Mouse (Mus musculus) skeletal muscle tissue, adult 2 months (tissue): ENCODE results near the gene Tmem51.
A peak's percentile ranks its signal among the peaks of the same experiment; 100 is the strongest.

Experiments used
- DNase-seq: peaks from one replicate; pipeline ENCODE4 v3.0.0-alpha.2; 2012; ENCODE audit warnings: low read depth, low spot score

Tmem51 gene

DNA sequence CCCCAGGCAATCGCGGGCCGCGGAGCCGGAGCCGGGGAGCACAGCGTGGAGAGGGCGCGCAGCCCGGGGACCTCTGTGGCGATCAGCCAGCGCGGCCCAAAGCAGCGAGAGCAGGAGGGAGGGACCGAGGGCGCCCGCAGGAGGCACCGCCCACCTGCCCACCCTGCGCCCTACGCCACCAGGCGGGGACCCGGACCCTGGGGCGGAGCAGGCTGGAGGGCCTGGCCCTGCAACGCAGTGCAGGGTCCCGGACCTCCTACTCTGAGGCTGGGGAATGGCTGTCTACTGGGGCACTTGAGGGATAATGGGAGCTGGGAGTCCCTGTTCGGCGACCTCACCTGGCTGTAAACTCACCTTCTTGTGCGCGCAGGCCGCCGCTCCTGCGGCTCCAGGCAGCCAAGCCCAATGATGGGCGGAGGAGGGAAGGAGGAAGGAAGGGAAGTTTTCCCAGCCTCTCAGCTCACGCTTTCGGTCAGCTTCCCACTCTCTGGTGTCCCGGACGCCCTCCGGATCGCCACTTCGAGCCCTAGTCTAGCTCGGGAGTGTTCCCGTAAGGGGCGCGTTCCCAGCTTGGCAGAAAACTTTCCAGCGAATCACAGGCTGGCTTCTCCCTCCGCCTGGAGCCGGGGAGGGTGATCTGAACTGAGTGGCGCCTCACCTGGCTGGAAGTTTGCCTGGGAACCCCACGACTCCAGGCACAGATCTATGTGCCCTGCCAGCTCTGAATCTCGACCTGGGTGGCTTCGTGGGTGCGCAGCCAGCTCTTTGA lies at the start of gene Tmem51:
Gene Tmem51 (minus strand): TSS at position 174 of the 769 bp plus-strand sequence.
- DNase-seq: no peak

DNA sequence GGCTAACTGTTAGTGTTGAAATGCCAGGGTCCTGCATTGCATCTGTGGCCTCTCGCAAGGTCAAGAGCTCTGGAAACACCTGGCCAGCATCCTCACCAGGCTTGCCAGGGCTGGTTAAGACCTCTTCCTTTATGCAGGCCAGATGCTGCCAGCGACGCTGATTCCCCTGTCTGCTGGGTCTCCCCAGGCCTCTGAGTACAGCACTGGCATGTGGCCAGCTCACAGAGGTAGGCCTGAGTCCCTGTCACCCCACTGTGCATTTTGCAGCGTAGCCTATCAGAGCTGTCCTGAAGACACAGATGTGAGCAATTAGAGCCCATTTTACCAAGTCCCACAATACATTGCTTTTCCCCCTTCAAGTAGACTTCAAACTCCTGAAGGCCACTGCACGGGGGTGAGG lies 46.1 kb upstream of the Tmem51 start:
- DNase-seq: no peak

DNA sequence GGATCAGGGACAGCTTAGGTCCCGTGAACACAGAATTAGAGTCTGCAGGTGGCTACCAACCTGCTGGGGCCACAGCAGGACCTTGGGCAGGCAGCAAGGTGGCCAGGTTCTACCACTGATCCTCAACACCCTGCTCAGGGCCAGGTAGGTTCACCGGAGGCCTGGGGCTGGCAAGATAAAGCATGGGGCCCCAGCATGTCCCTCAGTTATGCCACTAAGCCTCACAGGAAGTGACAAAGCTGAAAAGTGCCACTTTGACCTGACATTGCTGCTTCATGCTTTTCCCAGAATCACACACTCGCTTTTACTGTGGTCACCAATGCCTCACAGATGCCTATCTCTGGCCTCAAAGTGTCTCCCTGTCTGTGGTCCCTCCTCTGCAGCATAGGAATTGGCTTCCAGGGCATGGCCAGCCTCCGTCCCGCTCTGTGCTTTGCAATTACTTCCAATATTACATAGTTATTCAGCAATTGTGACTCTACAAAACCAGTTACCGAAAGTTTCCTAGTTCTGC lies 43.2 kb upstream of the Tmem51 start:
- DNase-seq: no peak

DNA sequence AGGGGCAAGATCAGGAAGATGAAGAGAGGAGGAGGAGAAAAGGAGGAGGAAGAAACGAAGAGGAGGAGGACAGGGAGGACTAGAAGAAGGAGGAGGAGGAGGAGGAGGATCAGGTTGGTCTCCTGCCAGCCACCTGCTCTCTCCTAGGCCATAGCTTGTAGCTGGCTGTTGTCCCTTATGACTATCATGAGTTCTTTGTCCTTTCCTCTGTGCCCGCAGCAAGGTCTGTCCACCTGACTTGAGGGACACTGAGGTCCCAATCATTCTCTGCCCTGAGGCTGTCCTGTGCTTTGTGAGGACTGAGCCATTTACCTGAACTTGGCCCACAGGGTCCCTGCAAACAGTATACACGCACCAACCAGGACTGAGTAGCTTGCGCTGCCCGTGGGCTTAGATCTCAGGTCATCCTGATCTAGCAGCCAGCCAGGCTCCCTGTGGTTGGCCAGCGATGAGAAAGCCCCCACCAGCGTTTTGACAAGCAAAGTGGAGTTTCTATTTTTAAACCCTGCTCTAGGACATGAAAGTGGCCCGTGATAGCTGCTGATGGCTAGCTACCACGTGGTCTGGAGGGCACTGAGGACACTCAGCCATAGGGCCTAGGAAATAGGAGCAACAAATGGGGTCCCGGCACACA lies 42.7 kb upstream of the Tmem51 start:
- DNase-seq: no peak

DNA sequence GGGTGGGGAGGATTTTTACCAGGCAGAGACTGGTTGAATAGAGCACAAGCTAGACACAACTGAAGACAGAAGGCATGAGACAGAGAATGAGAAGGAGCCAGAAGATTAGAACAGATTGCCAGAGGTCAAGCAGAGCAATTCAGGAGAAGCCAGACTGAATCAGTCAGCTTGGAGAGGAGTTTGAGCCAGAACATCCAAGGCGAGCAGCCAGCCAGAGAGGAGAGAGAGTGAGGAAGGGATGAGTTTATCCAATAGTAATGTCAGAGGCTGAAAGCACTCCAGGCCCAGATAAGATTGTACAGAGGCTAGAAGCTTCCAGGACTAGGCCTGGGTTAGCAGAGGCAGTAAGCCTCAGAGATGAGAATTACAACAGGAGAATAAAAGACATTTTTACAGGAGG lies 37.1 kb upstream of the Tmem51 start:
- no peak for DNase-seq

DNA sequence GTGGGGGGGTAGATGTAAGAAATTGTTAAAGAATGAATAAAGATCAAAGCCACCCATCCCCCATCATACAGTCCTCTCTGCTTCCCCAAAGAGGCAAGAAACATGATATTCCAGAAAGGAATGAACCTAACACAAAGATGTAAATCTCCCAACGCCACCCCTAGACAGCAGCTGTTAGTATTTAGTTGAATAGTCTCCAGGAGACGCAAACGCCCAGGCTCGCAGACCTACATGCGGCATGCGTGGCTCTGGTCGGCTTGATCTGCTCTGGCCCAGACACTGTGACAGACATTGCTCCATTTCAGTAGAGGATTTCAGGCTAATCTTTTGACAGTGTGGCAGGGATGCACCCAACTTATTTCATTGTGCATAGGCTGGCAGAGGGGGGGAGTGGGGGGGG lies 34.4 kb upstream of the Tmem51 start:
- no peak for DNase-seq

DNA sequence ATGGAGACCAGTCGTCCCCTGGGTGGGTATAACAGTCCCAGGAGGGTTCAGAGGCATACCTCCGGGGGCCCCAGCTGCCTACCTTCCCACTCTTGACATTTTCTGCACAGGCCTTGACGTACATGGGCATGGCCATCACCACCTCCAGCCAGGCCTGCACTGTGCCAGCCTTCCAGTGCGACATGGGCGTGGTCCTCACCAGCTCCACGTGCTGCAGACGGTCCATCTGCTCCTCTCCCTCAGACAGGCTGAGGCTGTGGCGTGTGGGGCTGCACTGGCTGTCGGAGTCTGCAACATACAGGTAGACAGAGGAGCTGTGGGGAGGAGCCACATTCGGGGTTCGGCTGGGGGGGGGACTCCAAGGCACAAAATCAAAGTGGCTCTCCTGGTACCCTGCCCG lies 33.9 kb upstream of the Tmem51 start:
- no peak for DNase-seq

DNA sequence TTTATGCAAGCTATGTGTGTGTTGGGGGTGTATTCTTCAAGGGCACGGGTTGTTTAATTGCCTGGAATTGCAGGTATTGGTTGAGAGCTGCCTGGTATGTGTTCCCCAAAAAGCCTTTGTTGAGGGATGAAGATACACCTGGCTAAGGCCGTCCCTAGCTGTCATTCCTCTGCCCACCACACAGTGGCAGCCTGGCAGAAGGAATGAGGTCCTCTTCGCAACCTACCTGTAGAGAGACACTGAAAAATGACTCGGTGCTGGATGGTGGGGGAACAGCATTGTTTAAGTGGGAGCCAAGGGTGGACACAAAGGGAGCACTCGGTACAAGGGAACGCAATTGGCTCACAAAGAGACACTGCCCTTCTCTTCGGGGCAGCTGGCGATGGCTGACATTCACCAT lies 29.2 kb upstream of the Tmem51 start:
- DNase-seq: no peak

DNA sequence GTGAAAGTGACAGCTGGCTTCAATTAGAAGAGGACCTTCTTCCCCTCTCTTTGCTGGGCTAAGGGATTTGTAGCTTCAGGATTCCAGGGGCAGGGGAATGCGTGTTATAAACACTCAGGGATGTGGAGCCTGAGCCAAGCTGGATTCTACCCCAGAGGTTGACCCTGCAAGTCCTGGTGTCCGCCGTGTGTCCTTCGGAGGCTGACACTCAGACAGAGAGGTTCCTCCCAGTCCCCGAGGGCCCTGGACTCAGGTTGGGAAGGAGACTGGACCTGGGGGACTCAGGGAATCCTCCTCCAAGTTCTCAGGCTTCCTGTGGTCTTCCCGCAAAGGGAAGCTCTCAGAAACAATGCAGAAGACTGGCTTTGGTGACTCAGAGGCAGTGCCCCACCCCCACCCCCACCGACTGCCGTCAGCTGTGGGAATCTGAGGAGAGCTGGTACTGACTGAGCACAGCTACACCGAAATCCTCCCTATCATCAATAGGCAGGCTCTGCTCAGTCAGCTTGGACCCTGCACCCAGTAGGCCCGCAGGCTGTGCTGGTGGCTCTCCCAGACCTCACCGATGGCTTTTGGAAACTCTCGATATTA lies 19.1 kb upstream of the Tmem51 start:
- DNase-seq: no peak

DNA sequence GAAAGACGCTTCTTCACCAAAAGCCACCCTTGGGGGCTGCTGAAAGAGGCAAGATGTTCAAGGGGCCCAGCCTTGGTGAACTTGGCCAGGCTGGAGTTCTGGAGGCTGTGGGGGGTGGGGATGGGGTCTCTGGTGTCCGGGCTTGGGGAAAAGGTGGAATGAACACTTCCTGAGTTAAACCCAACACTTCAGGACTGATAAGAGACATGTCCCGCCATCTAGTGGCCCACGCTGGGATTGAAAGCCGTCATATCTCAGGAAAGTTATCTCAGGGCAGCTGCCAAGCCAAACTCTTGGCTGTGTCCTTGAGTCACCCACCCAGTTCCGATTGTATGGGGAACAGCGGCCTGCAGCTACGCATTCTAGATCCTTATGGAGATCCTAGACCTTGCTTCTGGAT lies 14.2 kb upstream of the Tmem51 start:
- peak; percentile 58 for DNase-seq

DNA sequence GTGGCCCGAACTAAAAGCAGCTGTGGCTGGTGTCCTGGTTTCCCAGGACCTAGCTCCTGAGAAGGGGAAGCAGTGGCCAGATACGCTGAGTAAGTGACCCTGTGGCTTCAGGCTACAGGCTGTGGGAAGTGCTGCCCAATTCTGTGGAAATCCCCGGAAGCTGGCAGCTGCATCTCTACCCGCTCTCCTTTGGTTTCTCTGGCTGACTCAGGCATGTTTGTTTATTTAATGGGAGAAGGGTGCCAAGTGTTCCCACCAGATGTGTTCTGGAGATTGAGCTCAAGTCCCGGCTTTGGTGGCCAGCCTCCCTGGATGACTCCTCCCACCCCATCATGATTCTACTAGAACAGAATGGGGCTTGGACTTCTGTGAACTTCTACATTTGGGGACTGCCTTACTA lies 13.8 kb upstream of the Tmem51 start:
- peak; percentile 88 for DNase-seq

DNA sequence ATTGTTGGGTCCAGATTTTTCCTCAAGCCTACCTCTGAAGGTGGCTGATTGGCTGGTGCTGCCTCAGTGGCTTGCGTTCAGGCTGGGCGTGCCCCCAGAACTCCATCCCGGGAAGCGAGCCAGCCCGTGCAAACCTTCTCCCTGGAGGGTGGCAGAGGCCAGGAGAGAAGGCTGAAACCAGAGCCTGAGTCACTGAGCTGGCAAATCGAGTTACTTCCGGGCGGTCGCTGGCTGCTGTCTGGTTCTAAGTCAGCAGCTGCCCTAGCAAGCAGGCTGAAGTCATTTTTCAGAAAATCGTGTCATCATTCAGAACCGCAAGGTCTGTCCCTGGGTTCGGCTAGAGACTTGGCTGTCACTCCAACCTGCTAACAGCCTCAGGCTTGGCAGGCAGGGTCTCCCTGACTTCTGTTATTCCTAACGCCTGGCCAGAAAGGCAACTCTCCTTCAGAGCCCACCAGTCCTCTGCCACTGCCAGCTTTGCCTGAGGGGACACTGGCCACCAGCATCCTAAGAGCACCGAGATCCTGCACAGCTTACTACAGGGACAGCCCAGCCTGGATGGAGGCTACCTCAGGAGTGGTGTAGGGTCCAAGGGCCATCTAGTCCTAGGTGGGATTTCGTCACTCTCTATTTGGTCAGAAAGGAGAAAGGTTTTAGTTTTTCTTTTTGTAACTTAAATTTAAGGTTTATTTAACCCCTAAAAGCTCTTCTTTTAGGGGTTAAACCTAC lies 11.6 kb upstream of the Tmem51 start:
- DNase-seq: peak; percentile 90

DNA sequence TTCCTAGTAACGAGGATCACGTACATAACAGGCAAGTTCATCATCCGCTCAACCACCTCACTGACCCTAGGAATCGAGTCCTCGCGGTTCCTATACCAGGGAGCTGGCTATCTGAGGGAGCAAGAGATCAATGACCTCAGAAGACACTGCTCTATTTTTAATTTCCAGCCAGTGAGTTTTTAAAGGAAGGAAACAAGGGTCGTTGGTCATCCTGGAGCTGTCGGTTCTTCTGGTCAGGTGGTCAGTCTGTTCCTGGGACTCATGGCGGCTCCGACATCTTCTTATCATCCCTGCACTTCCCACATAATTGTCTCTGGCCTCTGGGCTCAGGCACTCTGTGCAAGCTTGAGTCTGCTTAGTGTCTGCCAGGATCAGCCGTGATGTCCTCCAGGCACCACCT lies 10.3 kb upstream of the Tmem51 start:
- DNase-seq: no peak

DNA sequence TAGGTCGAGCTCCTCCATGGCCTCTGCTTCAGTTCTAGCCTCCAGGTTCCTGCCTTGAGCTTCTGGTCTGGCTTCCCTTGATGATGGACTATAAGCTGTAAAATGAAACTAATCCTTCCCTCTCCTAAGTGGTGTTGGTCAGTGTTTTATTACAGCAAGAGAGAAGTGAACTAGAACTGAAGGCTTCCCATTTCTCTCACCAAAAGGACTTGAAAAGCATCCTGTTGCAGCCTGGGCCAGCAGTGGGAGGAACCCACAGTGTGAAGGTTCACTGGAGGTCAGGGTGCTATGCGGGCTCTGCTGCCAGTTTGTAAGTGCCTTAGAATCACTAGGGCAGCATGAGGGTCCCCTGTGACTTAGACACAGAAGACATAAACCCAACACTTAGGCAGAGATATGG lies 7.0 kb upstream of the Tmem51 start:
- no peak for DNase-seq

DNA sequence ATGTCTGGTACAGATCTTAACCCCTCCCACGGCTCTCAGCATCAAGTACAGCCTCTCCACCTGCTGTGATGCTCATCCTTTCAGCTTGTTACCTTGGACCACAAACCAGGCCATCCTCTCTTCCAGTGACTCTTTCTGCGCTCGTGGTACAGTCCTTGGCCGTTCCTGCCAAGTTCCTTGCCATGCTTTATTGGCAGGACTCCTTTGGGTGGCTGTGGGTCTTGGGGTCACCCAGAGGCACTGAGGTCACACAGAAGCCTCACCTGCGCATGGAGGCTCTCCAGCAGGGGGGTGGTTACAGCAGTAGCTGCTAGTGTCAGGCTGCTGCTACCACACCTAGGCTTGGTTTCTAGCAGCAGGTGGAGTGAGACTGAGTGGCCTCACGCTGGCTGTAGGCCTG lies 5.9 kb upstream of the Tmem51 start:
- no peak for DNase-seq

DNA sequence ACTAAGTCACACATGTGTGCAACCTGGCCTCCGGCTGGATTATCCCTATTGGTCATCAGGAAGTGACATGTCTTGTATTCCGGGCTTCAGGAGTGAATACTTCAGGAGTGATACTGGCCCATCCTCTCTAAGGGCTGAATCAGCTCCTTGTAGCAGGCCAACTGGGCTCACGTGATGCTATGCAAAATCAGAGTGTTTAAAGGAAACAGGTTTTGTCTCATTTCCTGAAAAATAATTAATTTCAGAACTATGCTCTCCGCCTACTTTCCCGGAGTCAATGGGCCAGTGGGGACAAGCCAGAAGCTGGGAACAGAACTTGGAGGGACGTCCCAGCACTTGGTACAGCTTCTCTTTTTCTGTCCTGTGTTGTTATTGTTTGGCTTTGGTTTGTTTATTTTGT lies 4.7 kb upstream of the Tmem51 start:
- no peak for DNase-seq

DNA sequence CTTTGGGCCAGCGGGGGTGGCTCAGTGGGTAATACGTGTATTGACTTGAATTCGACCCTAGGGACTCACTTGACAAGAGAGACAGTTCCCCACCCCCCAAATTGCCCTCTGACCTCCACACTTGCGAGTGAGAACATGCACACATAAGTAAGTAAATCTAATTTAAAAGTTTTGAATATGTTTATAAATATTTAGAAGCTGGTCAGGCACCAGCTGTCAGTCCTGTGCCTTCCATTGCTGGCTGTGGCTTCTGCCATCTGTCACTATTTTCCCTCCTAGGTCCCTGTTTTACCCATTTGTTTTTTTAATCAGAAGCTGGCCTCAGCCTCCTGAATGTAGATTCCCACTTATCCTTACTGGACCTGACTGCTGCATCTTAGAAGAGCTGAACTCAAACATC lies 4.3 kb upstream of the Tmem51 start:
- no peak for DNase-seq

DNA sequence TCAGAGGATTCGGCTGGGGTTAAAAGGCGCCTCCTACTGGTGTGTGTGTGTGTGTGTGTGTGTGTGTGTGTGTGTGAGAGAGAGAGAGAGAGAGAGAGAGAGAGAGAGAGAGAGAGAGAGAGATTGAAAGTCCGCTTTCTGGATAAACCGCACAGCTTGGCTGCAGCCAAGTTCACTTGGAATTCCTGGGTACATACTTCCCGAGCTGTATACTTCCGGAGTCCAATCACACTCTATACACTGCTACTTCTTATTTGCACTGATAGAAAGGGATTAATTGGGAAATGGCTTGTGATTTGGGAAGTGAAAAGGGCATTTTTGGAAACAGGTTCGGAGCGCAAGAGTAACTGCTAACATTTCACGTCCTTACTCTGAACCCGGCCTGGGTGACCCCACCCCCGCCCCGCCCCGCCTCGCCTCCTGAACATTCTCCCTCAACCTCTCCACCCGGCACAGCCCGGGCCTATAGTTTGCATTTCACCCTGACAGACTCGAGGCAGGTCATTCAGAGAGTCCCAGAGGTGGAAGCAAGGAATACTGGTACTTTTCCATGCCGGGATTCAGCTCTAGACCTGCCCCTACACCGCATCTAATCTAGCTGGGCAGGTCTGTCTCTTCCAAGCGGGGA lies 946 bp upstream of the Tmem51 start:
- DNase-seq: no peak

DNA sequence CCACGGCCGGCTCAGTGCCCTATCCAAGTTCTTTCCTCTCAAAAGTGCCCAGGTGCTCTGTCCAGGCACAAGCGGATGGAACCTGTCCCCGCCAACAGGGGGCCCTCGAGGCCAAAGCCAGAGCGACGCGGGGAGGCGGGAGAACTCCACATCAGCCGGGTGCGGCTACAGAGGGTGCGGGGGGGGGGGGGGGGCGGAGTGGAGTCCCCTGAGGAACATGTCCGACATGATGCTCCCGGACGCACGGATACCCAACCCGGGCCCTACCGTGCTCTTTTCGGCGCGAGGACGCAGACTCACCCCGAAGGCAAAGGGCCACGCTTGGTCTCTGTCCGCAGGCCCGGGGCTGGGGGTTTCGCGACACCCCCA lies 358 bp downstream of the Tmem51 start:
- DNase-seq: no peak

DNA sequence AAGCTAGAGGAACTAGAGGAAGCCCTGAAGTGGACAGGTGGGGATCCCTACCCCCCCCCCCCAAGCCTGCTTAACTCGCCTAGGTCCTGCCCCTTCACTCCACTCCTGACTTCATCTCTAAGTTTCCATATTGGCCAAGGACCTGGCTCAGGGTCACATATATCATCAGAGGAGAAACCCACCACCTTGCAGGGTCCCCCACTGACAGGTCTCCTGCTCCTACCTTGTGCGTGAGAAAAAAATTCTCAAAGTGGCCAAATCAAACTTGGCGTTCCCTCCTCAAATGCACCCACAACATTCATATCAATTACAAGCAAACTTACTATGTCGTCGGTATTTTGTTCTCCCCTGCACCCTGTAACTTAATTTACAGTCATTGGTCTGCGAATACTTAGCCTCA lies 911 bp downstream of the Tmem51 start:
- DNase-seq: no peak

DNA sequence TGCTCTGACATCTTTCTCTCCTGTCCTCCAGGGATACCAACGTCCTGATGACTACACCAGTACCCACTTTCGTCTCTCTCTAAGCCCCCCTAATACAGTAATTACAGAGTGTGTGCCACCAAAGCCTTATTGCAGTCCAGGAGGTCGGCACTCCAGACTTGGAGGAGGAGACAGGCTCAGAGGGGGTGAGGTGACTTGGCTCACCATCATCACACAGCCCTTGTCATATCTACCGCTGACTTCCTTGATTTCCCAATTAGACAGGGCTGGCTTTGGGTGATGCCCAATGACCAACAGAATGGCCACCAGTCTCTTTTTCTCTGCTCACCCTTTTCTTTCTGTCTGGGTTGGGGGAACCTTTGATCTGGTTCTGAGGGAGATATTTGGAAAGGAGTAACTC lies 1.4 kb downstream of the Tmem51 start:
- DNase-seq: no peak
